Mouse (Mus musculus): Measurements from ENCODE around the gene B130006D01Rik.

B130006D01Rik gene

DNA sequence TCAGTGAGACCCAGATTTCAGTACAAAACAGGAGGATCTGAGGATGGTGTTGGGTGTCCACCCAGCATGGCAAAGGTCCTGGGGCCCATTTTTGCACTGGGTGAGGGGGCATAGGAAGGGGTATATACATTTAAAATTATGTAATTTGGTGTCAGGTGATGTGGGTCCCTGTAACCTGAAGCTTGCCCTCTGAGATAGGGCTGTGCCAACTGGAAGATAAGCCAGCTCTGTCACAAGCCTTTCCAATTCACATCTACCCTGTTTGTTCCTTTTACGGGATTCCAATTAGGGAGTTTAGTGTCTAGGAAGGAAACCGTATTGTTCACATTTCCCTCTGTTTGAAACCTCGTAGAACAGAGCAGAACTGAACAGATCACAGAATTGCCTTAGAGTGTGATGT lies 49.9 kb downstream of the B130006D01Rik start:
- DNase-seq: no peak
